Mouse (Mus musculus) CH12.LX (cell line): ENCODE measurements around the gene Lmtk2. TPM values are rescaled to one million over a fixed set of nuclear protein-coding genes. Genes with fewer than 3 reads are reported as not detected.

Experiments used
- DNase-seq: peaks from one replicate; pipeline ENCODE4 v3.0.0-alpha.2; 2013; ENCODE audit errors: extremely low read depth
- H3K27ac ChIP-seq: 2 replicates; pipeline ENCODE4 v1.5.1; 2012; ENCODE audit warnings: low read depth, mild to moderate bottlenecking, control low read depth, moderate library complexity; ENCODE audit not compliant: insufficient read depth
- H3K27me3 ChIP-seq: replicated peaks from 2 replicates; pipeline ENCODE3; 2012; ENCODE audit warnings: inconsistent platforms
- H3K36me3 ChIP-seq, 2 experiments: replicated peaks in 1 of 2; 2 replicates each; pipeline versions ENCODE3 to v1.6.1; 2012; ENCODE audit warnings: inconsistent platforms in 1 of 2, low read length in 1 of 2, mild to moderate bottlenecking in 1 of 2, mixed read lengths in 1 of 2, moderate library complexity in 1 of 2; ENCODE audit not compliant: control insufficient read depth in 1 of 2, insufficient read depth in 1 of 2
- H3K4me1 ChIP-seq, 2 experiments: 2 replicates each; pipeline ENCODE4 v1.6.1; 2012; ENCODE audit warnings: inconsistent platforms in 1 of 2, moderate library complexity in 1 of 2; ENCODE audit not compliant: insufficient read depth in 2 of 2, control insufficient read depth in 1 of 2
- H3K4me2 ChIP-seq: 2 replicates; pipeline ENCODE4 v1.6.1; 2012; ENCODE audit warnings: low read depth, mild to moderate bottlenecking, control low read depth; ENCODE audit not compliant: poor library complexity, insufficient read depth, severe bottlenecking
- H3K4me3 ChIP-seq, 3 experiments: fragments of 150-350 bp in 1 of 3; sonication (generic) in 1 of 3; replicated peaks in 1 of 3; 2 replicates each; pipeline versions ENCODE3 to v1.5.1; 2011 to 2012; ENCODE audit warnings: low read depth in 2 of 3, low read length in 2 of 3, mild to moderate bottlenecking in 2 of 3, moderate library complexity in 2 of 3, control low read depth in 1 of 3, improper control_type of control experiment in 1 of 3, inconsistent platforms in 1 of 3, mixed read lengths in 1 of 3; ENCODE audit not compliant: poor library complexity in 1 of 3
- H3K79me2 ChIP-seq: replicated peaks from 2 replicates; pipeline ENCODE4 v1.6.1; 2012; ENCODE audit warnings: mild to moderate bottlenecking, moderate library complexity; ENCODE audit not compliant: control insufficient read depth, poor library complexity, insufficient read depth, severe bottlenecking; ENCODE audit errors: extremely low read depth
- H3K9ac ChIP-seq: 2 replicates; pipeline ENCODE4 v1.6.1; 2012; ENCODE audit warnings: low read depth, mild to moderate bottlenecking, control low read depth, moderate library complexity; ENCODE audit not compliant: insufficient read depth
- H3K9me3 ChIP-seq: replicated peaks from 2 replicates; pipeline ENCODE3; 2012; ENCODE audit warnings: low read length, inconsistent platforms, mixed read lengths
- BHLHE40 ChIP-seq: IDR thresholded peaks from 2 replicates; pipeline ENCODE4 v1.6.1; 2011; ENCODE audit warnings: mild to moderate bottlenecking, low read depth, low read length, improper control_type of control experiment
- CTCF ChIP-seq, 2 experiments: IDR thresholded peaks in 1 of 2; conservative IDR thresholded peaks in 1 of 2; 2 replicates each; pipeline ENCODE4 v1.5.1; 2011 to 2012; ENCODE audit warnings: low read depth in 2 of 2, low read length in 2 of 2, improper control_type of control experiment in 1 of 2, inconsistent platforms in 1 of 2, mild to moderate bottlenecking in 1 of 2, moderate library complexity in 1 of 2
- ELF1 ChIP-seq: IDR thresholded peaks from 2 replicates; pipeline ENCODE4 v1.6.1; 2014; ENCODE audit warnings: low read depth, mild to moderate bottlenecking, inconsistent platforms, low read length, improper control_type of control experiment
- ETS1 ChIP-seq: conservative IDR thresholded peaks from 2 replicates; pipeline ENCODE4 v1.6.1; 2012; ENCODE audit warnings: low read depth, mild to moderate bottlenecking, inconsistent platforms, low read length, improper control_type of control experiment, moderate library complexity
- MAZ ChIP-seq: IDR thresholded peaks from 2 replicates; pipeline ENCODE4 v1.6.1; 2012; ENCODE audit warnings: low read depth, mild to moderate bottlenecking, inconsistent platforms, low read length, improper control_type of control experiment, moderate library complexity
- MEF2A ChIP-seq: IDR thresholded peaks from 2 replicates; pipeline ENCODE4 v1.6.1; 2014; ENCODE audit warnings: low read depth, mild to moderate bottlenecking, inconsistent platforms, low read length, improper control_type of control experiment, borderline replicate concordance
- MYC ChIP-seq: IDR thresholded peaks from 2 replicates; pipeline ENCODE4 v1.6.1; 2011; ENCODE audit warnings: low read depth, mild to moderate bottlenecking, improper control_type of control experiment, low read length
- NRF1 ChIP-seq: IDR thresholded peaks from 2 replicates; pipeline ENCODE4 v1.6.1; 2014; ENCODE audit warnings: low read depth, mild to moderate bottlenecking, inconsistent platforms, low read length, improper control_type of control experiment, moderate library complexity
- PAX5 ChIP-seq: IDR thresholded peaks from 2 replicates; pipeline ENCODE4 v1.6.1; 2012; ENCODE audit warnings: low read length, inconsistent platforms, mixed read lengths
- RAD21 ChIP-seq: IDR thresholded peaks from 2 replicates; pipeline ENCODE4 v1.6.1; 2011; ENCODE audit warnings: low read depth, mild to moderate bottlenecking, low read length, improper control_type of control experiment, moderate library complexity
- RCOR1 ChIP-seq: conservative IDR thresholded peaks from 2 replicates; pipeline ENCODE4 v1.6.1; 2012; ENCODE audit warnings: low read depth, mild to moderate bottlenecking, inconsistent platforms, low read length, improper control_type of control experiment
- SIN3A ChIP-seq: IDR thresholded peaks from 2 replicates; pipeline ENCODE4 v1.6.1; 2012; ENCODE audit warnings: low read length, improper control_type of control experiment, inconsistent platforms
- SMC3 ChIP-seq: IDR thresholded peaks from 2 replicates; pipeline ENCODE4 v1.6.1; 2011; ENCODE audit warnings: low read depth, low read length, improper control_type of control experiment
- TBP ChIP-seq: conservative IDR thresholded peaks from 2 replicates; pipeline ENCODE4 v1.6.1; 2011; ENCODE audit warnings: low read depth, low read length, improper control_type of control experiment
- TCF12 ChIP-seq: IDR thresholded peaks from 2 replicates; pipeline ENCODE4 v1.6.1; 2014; ENCODE audit warnings: low read depth, mild to moderate bottlenecking, inconsistent platforms, low read length, improper control_type of control experiment
- USF1 ChIP-seq: IDR thresholded peaks from 2 replicates; pipeline ENCODE4 v1.6.1; 2014; ENCODE audit warnings: low read depth, mild to moderate bottlenecking, inconsistent platforms, low read length, improper control_type of control experiment
- USF2 ChIP-seq: conservative IDR thresholded peaks from 2 replicates; pipeline ENCODE4 v1.6.1; 2011; ENCODE audit warnings: low read depth, low read length, improper control_type of control experiment
- ZC3H11A ChIP-seq: IDR thresholded peaks from 2 replicates; pipeline ENCODE4 v1.6.1; 2012; ENCODE audit warnings: low read depth, mild to moderate bottlenecking, inconsistent platforms, low read length, improper control_type of control experiment
- ZKSCAN1 ChIP-seq: IDR thresholded peaks from 2 replicates; pipeline ENCODE4 v1.6.1; 2012; ENCODE audit warnings: low read depth, inconsistent platforms, low read length, improper control_type of control experiment, borderline replicate concordance
- dilution Hi-C: fragments of 300-500 bp; cut with MboI; formaldehyde crosslinking; loops from 2 replicates; pipeline ENCODE4 v1.14.3; 2020; ENCODE audit warnings: low sequenced_read_pairs; ENCODE audit not compliant: extremely low pct_unique_long_range_greater_than_20kb, extremely low pct_ligation_motif_present
- in situ Hi-C: fragments of 300-500 bp; cut with MboI; formaldehyde crosslinking; loops from 3 replicates; pipeline ENCODE4 v1.14.3; 2019; ENCODE audit warnings: low sequenced_read_pairs, low pct_ligation_motif_present, low pct_unique_long_range_greater_than_20kb, mixed read lengths
- polyA plus RNA-seq: library from polyadenylated mRNA; unstranded; fragments of >175 nt; gene quantifications from 2 replicates; pipeline ENCODE4 v1.2.1, GENCODE M21; 2012; ENCODE audit warnings: low read depth; ENCODE audit not compliant: insufficient read length
- total RNA-seq, 2 experiments: library from RNA; depleted of rRNA; stranded (reverse); fragments of 300-350 nt in 1 of 2; fragments of >200 nt in 1 of 2; gene quantifications; 2 replicates each; pipeline ENCODE4 v1.2.3; 2012 to 2014

Lmtk2 gene
- total and polyA plus RNA-seq, 3 experiments, result 5.1 to 10.1 (median 5.7) TPM

- no peak for DNase-seq
- Histone ChIP-seq H3K4me1 (peaks cover 0 to 3% of the 10 kb centered on the region in 2 experiments; a peak in 1 of 4 replicates), H3K9me3 (no peaks in the 10 kb centered on the region), H3K27ac (no peak overlapping the region), H3K27me3 (no peaks in the 10 kb centered on the region), H3K4me3 (no peak overlapping the region), H3K4me2 (no peak overlapping the region), H3K36me3 (peaks cover 23 to 76% of the 10 kb centered on the region in 2 experiments), H3K79me2 (no peaks in the 10 kb centered on the region), H3K9ac (no peak overlapping the region)
- in situ Hi-C loops (loop anchor here (5.0 kb wide), 1 partner anchor 117 kb away; no protein-coding TSS in a partner anchor), dilution Hi-C loops (no loop called here)
- TF ChIP-seq SMC3 (no peak), TBP (no peak), PAX5 (no peak), MEF2A (no peak), CTCF (conservative IDR thresholded peaks at IDR 0.05 in 1 of 2, IDR thresholded peaks at IDR 0.05 in 1 of 2; ENCODE audit: low read depth in 2 of 2, low read length in 2 of 2) (no peak), ELF1 (no peak), MYC (no peak), USF2 (no peak), MAZ (no peak), SIN3A (no peak), RAD21 (no peak)
Observed at GRCm38 (mm10) chr5:144159137-144159536, 58.9 kb downstream of the Lmtk2 start.

GRCm38 (mm10) chr5:144162080-144162812 is 62.0 kb downstream of the Lmtk2 start:
- Histone ChIP-seq H3K4me2 (no peak overlapping the region), H3K36me3 (peaks cover 21 to 79% of the 10 kb centered on the region in 2 experiments)
- TF ChIP-seq ZKSCAN1 (no peak), ELF1 (no peak), ETS1 (no peak), ZC3H11A (no peak), RCOR1 (no peak), SIN3A (no peak), USF1 (no peak), NRF1 (no peak), BHLHE40 (no peak), PAX5 (no peak), TCF12 (no peak), CTCF (conservative IDR thresholded peaks at IDR 0.05 in 1 of 2, IDR thresholded peaks at IDR 0.05 in 1 of 2; ENCODE audit: low read depth in 2 of 2, low read length in 2 of 2) (no peak)
- TF ChIP-seq, all 38 proteins: peak for 0
- H3K4me3 ChIP-seq, result no peak overlapping the region
- no peak overlapping the region for H3K9ac ChIP-seq
- in situ Hi-C loops, result no loop called here
- H3K9me3 ChIP-seq, result no peaks in the 10 kb centered on the region
- no peaks in the 10 kb centered on the region for H3K79me2 ChIP-seq
- dilution Hi-C loops, result no loop called here
- peaks cover 3 to 17% of the 10 kb centered on the region in 2 experiments for H3K4me1 ChIP-seq
- no peak for DNase-seq
- H3K27me3 ChIP-seq, result no peaks in the 10 kb centered on the region
- no peak overlapping the region for H3K27ac ChIP-seq
